ENCODE assay signal across 9 mouse cellular contexts in the genomic region with DNA sequence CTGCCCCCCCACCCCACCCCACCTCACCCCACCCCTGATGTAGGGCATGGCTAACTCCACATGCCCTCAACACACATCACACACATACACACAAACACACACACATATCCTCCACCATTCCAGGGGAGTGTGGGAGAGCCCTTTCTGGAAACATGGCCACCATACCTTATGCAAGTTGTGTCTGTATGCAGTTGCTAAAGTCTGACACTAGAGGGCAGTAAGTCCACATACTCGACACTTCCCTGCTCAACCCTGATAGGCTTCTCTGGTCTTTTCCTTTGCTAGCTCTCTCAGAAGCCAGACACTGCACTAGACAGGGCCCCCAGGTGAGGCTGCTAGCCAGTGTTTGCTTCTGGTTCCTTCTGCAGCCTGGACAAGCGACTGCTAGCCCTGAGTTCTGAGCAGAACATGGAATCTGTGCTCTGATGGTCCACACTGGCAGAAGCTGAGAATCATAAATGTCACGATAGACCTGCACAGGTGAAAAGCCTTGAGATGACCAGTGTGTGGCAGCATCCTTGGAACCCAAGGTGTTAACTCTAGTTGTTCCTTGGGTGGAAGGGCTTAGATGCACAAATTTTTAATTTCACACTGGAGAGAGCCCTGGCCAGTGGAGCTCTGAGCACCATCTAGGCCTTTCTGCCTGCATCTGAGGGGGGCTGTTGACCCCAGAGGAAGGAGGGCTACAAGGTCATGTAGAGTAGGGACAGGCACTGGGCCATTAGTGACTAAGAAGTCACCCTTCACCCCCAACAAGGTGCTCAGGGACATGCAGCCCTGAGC. TPM values are rescaled to one million over a fixed set of nuclear protein-coding genes. Genes with fewer than 3 reads are reported as not detected.
DNase-seq lines count a peak whose midpoint lies in the region; ATAC-seq and TF ChIP-seq lines count a peak whose summit lies in the region.
"Not testable (repeated sequence)": the region's sequence is repeated elsewhere in the genome, so short reads cannot be mapped to it uniquely, and the experiment has no call there.
"Had no signal": no experiment of that assay in that cellular context is flagged by ENCODE, and none has a peak within 500 bp of the region (broad histone marks: within the 10 kb centered on the region; RNA-seq: fewer than 3 reads in every experiment).

No protein-coding gene starts in this region.

- not testable (repeated sequence) for H3K4me1 ChIP-seq in bone marrow, adult 2 months (ENCODE audit: control insufficient read depth, insufficient read depth, low read length); embryonic facial prominence, embryonic 13.5 days; hindbrain, postnatal 0 days (ENCODE audit: insufficient read depth, low read length); lung, adult 2 months (ENCODE audit: control insufficient read depth, insufficient read depth, low read length); midbrain, embryonic 16.5 days (ENCODE audit: control insufficient read depth, insufficient read depth, low read length); stomach, embryonic 16.5 days (ENCODE audit: control insufficient read depth, insufficient read depth, low read length)

- WGBS in bone marrow, adult 2 months, result 33% methylated on average over 3 of the region's 3 CpGs
- WGBS in embryonic facial prominence, embryonic 13.5 days, result 24% methylated on average over 3 of the region's 3 CpGs
- 6% methylated on average over 2 of the region's 3 CpGs for WGBS in hindbrain, postnatal 0 days
- WGBS in lung, adult 2 months, result 3% methylated on average over 2 of the region's 3 CpGs
- WGBS in midbrain, embryonic 16.5 days, result 0% methylated on average over 1 of the region's 3 CpGs
- 0% methylated on average over 1 of the region's 3 CpGs for WGBS in stomach, embryonic 16.5 days

- not testable (repeated sequence) for H3K27me3 ChIP-seq in embryonic facial prominence, embryonic 13.5 days; hindbrain, postnatal 0 days (ENCODE audit: insufficient read depth, low read length); midbrain, embryonic 16.5 days (ENCODE audit: control insufficient read depth, insufficient read depth, low read depth, low read length); stomach, embryonic 16.5 days (ENCODE audit: control insufficient read depth, insufficient read depth, low read length)

- TF ChIP-seq POLR2A in bone marrow, adult 2 months (IDR thresholded peaks at IDR 0.05; ENCODE audit: borderline replicate concordance, control insufficient read depth, low read depth, low read length); lung, adult 2 months (IDR thresholded peaks at IDR 0.05; ENCODE audit: borderline replicate concordance, extremely low read depth, low read depth, low read length): not testable (repeated sequence)

- H3K9me3 ChIP-seq in embryonic facial prominence, embryonic 13.5 days; hindbrain, postnatal 0 days (ENCODE audit: low read length); midbrain, embryonic 16.5 days (replicated peaks; ENCODE audit: control insufficient read depth, low read length, poor library complexity, severe bottlenecking); stomach, embryonic 16.5 days (replicated peaks; ENCODE audit: control insufficient read depth, low read length): not testable (repeated sequence)

- not testable (repeated sequence) for H3K9ac ChIP-seq in embryonic facial prominence, embryonic 13.5 days; hindbrain, postnatal 0 days (replicated peaks; ENCODE audit: low read length); midbrain, embryonic 16.5 days (ENCODE audit: low read depth, low read length); stomach, embryonic 16.5 days (ENCODE audit: low read length)

- TF ChIP-seq CTCF in bone marrow, adult 2 months (IDR thresholded peaks at IDR 0.05; ENCODE audit: control insufficient read depth, insufficient read depth, low read length), result 0 out of 2 replicates have a peak, but pooled peaks have one; percentile 7
- TF ChIP-seq CTCF in hindbrain, postnatal 0 days (IDR thresholded peaks at IDR 0.05; ENCODE audit: low read depth), result peak; percentile 66
- TF ChIP-seq CTCF in lung, adult 2 months (IDR thresholded peaks at IDR 0.05; ENCODE audit: insufficient read depth, low read length), result 0 out of 2 replicates have a peak, but pooled peaks have one; percentile 11

- not testable (repeated sequence) for H3K4me2 ChIP-seq in embryonic facial prominence, embryonic 13.5 days; hindbrain, postnatal 0 days (ENCODE audit: low read depth, low read length); midbrain, embryonic 16.5 days (ENCODE audit: low read length); stomach, embryonic 16.5 days (ENCODE audit: low read depth, low read length)

- ATAC-seq in embryonic facial prominence, embryonic 13.5 days (ENCODE audit: insufficient number of reproducible peaks, insufficient read depth, low FRiP score, low TSS enrichment, low read depth), result peak; percentile 75
- ATAC-seq in granulocyte monocyte progenitor cell, adult 5-6 weeks (replicated peaks; ENCODE audit: poor library complexity, severe bottlenecking), result peak; percentile 91
- ATAC-seq in hindbrain, postnatal 0 days, result peak; percentile 93
- peak; percentile 94 for ATAC-seq in midbrain, embryonic 16.5 days
- ATAC-seq in stomach, embryonic 16.5 days (ENCODE audit: insufficient read depth, low FRiP score), result peak; percentile 62; the same call in 1 of the 2 replicates

- H3K4me3 ChIP-seq in bone marrow, adult 2 months (replicated peaks; ENCODE audit: control insufficient read depth, low read depth, low read length); embryonic facial prominence, embryonic 13.5 days; hindbrain, postnatal 0 days (ENCODE audit: low read length); lung, adult 2 months (replicated peaks; ENCODE audit: extremely low read depth, low read depth, low read length); midbrain, embryonic 16.5 days (ENCODE audit: low read depth, low read length); stomach, embryonic 16.5 days (replicated peaks; ENCODE audit: low read length): not testable (repeated sequence)

- not testable (repeated sequence) for H3K27ac ChIP-seq in bone marrow, adult 2 months (ENCODE audit: control insufficient read depth, insufficient read depth, low read depth, low read length, poor library complexity); embryonic facial prominence, embryonic 13.5 days; hindbrain, postnatal 0 days; midbrain, embryonic 16.5 days (ENCODE audit: low read length); stomach, embryonic 16.5 days (ENCODE audit: low read length)

- DNase-seq in hindbrain, postnatal 0 days (ENCODE audit: low spot score), result peak; percentile 18
- DNase-seq in left cerebral cortex, adult 11 months (ENCODE audit: low spot score), result peak; percentile 9
- DNase-seq in lung, adult 2 months, result peak; percentile 7

- H3K36me3 ChIP-seq in embryonic facial prominence, embryonic 13.5 days; hindbrain, postnatal 0 days (ENCODE audit: insufficient read depth, low read length); midbrain, embryonic 16.5 days (ENCODE audit: control insufficient read depth, insufficient read depth, low read length); stomach, embryonic 16.5 days (ENCODE audit: control insufficient read depth, insufficient read depth, low read length): not testable (repeated sequence)

RNA-seq across cellular contexts. Expression of a gene that starts 35.1 kb away (rescaled TPM):
- not detected in 2 replicates for polyA plus RNA-seq in bone marrow, adult 2 months (2011; ENCODE audit: insufficient read depth, insufficient read length, low replicate concordance, missing spikeins)
- not detected in 2 replicates for polyA plus RNA-seq in embryonic facial prominence, embryonic 13.5 days (2015; fragmentation: Nextera tagmentation; extraction: Ambion mirVana)
- total RNA-seq in granulocyte monocyte progenitor cell, adult 5-6 weeks (2014; fragmentation: Nextera tagmentation), result not detected in 2 replicates
- not detected in 2 replicates for total RNA-seq in granulocyte monocyte progenitor cell, adult 5-6 weeks (2017)
- total RNA-seq in hindbrain, postnatal 0 days (2014; rRNA removed), result 0.18 TPM in 1 of 2 replicates, not detected in the other
- polyA plus RNA-seq in hindbrain, postnatal 0 days (2015; fragmentation: Nextera tagmentation; extraction: Ambion mirVana), result 0.05 TPM in 1 of 2 replicates, not detected in the other
- 0.23 and 1.1 TPM in 2 replicates for polyA plus RNA-seq in lung, adult 2 months (2012; rRNA removed)
- not detected in 2 replicates for polyA plus RNA-seq in midbrain, embryonic 16.5 days (2015; fragmentation: Nextera tagmentation; extraction: Ambion mirVana)
- not detected in 2 replicates for polyA plus RNA-seq in stomach, embryonic 16.5 days (2015; fragmentation: Nextera tagmentation; extraction: Ambion mirVana)

RNA-seq across cellular contexts. Expression of a gene that starts 48.6 kb away (rescaled TPM):
- not detected in 2 replicates for polyA plus RNA-seq in bone marrow, adult 2 months (2011; ENCODE audit: insufficient read depth, insufficient read length, low replicate concordance, missing spikeins)
- not detected in 2 replicates for polyA plus RNA-seq in embryonic facial prominence, embryonic 13.5 days (2015; fragmentation: Nextera tagmentation; extraction: Ambion mirVana)
- total RNA-seq in granulocyte monocyte progenitor cell, adult 5-6 weeks (2014; fragmentation: Nextera tagmentation), result not detected in 2 replicates
- not detected in 2 replicates for total RNA-seq in granulocyte monocyte progenitor cell, adult 5-6 weeks (2017)
- not detected in 2 replicates for total RNA-seq in hindbrain, postnatal 0 days (2014; rRNA removed)
- polyA plus RNA-seq in hindbrain, postnatal 0 days (2015; fragmentation: Nextera tagmentation; extraction: Ambion mirVana), result not detected in 2 replicates
- not detected in 2 replicates for polyA plus RNA-seq in lung, adult 2 months (2012; rRNA removed)
- not detected in 2 replicates for polyA plus RNA-seq in midbrain, embryonic 16.5 days (2015; fragmentation: Nextera tagmentation; extraction: Ambion mirVana)
- polyA plus RNA-seq in stomach, embryonic 16.5 days (2015; fragmentation: Nextera tagmentation; extraction: Ambion mirVana), result not detected in 2 replicates
- total RNA-seq: left cerebral cortex, postnatal 10 days had no signal

Comparison
In these comparisons a context has a peak if more than half of its experiments do, and no peak if none do; other contexts are left out.
1. CTCF ChIP-seq: peak in every context shown above with its lines; median percentile 66 in hindbrain, postnatal 0 days; 11 in lung, adult 2 months; 7 in bone marrow, adult 2 months.